Mouse (Mus musculus): ENCODE measurements around the gene Vmn1r218. TPM values are rescaled to one million over a fixed set of nuclear protein-coding genes. Genes with fewer than 3 reads are reported as not detected.
"Not testable (repeated sequence)": the region's sequence is repeated elsewhere in the genome, so short reads cannot be mapped to it uniquely, and the experiment has no call there.

Vmn1r218 gene
- polyA plus RNA-seq, 1 experiment from 2014 or later = not detected

GRCm38 (mm10) chr13:23159012-23159411, 26.1 kb downstream of the Vmn1r218 start, which contains the start of gene Vmn1r219:
TSS of gene Vmn1r219 (plus strand) at chr13:23159312.
- WGBS = 74% methylated on average over 4 of the region's 4 CpGs
- Histone ChIP-seq H3K27me3 (replicated peaks; ENCODE audit: control insufficient read depth, insufficient read depth, low read length) (no peaks in the 10 kb centered on the region), H3K4me3 (ENCODE audit: low read depth, low read length) (no peak within 1 kb of the TSS), H3K4me2 (replicated peaks; ENCODE audit: low read depth) (no peak within 1 kb of the TSS), H3K9ac (ENCODE audit: low read depth, low read length) (no peak within 1 kb of the TSS), H3K9me3 (ENCODE audit: control insufficient read depth) (no peaks in the 10 kb centered on the region), H3K4me1 (replicated peaks; ENCODE audit: control insufficient read depth, insufficient read depth, low read length) (no peaks in the 10 kb centered on the region), H3K27ac (ENCODE audit: low read depth, low read length) (no peak within 1 kb of the TSS), H3K36me3 (ENCODE audit: control insufficient read depth, insufficient read depth) (no peaks in the 10 kb centered on the region)
- no peak for ATAC-seq
- no peak for TF ChIP-seq CTCF (IDR thresholded peaks at IDR 0.05; ENCODE audit: low read depth)

- not testable (repeated sequence) for H3K27me3 ChIP-seq (replicated peaks; ENCODE audit: control insufficient read depth, insufficient read depth, low read length); H3K36me3 ChIP-seq (ENCODE audit: control insufficient read depth, insufficient read depth); H3K4me3 ChIP-seq (ENCODE audit: low read depth, low read length); H3K4me1 ChIP-seq (replicated peaks; ENCODE audit: control insufficient read depth, insufficient read depth, low read length); H3K9me3 ChIP-seq (ENCODE audit: control insufficient read depth); H3K27ac ChIP-seq (ENCODE audit: low read depth, low read length); H3K9ac ChIP-seq (ENCODE audit: low read depth, low read length); ATAC-seq; H3K4me2 ChIP-seq (replicated peaks; ENCODE audit: low read depth)
- 83% methylated on average over 4 of the region's 4 CpGs for WGBS
Measured at GRCm38 (mm10) chr13:23166471-23166870, 33.5 kb downstream of the Vmn1r218 start.

GRCm38 (mm10) chr13:23187875-23188274, 54.9 kb downstream of the Vmn1r218 start, which contains the start of gene Vmn1r220:
TSS of gene Vmn1r220 (minus strand) at chr13:23187975.
- no peak within 1 kb of the TSS for H3K9ac ChIP-seq (ENCODE audit: low read depth, low read length)
- H3K4me3 ChIP-seq (ENCODE audit: low read depth, low read length) = no peak within 1 kb of the TSS
- TF ChIP-seq CTCF (IDR thresholded peaks at IDR 0.05; ENCODE audit: low read depth) = no peak
- no peak for ATAC-seq
- H3K4me1 ChIP-seq (replicated peaks; ENCODE audit: control insufficient read depth, insufficient read depth, low read length) = no peaks in the 10 kb centered on the region
- WGBS = 85% methylated on average over 2 of the region's 2 CpGs
- no peaks in the 10 kb centered on the region for H3K27me3 ChIP-seq (replicated peaks; ENCODE audit: control insufficient read depth, insufficient read depth, low read length)
- no peaks in the 10 kb centered on the region for H3K36me3 ChIP-seq (ENCODE audit: control insufficient read depth, insufficient read depth)
- H3K27ac ChIP-seq (ENCODE audit: low read depth, low read length) = no peak within 1 kb of the TSS
- H3K9me3 ChIP-seq (ENCODE audit: control insufficient read depth) = no peaks in the 10 kb centered on the region
- no peak within 1 kb of the TSS for H3K4me2 ChIP-seq (replicated peaks; ENCODE audit: low read depth)

Other genes with a start within 250 kb of the Vmn1r218 start
- gene Vmn1r212, start 248.9 kb upstream of the Vmn1r218 start, polyA plus RNA-seq (2015; fragmentation: Nextera tagmentation; extraction: Ambion mirVana) = not detected in 2 replicates
- gene Vmn1r213, start 125.5 kb upstream of the Vmn1r218 start, polyA plus RNA-seq (2015; fragmentation: Nextera tagmentation; extraction: Ambion mirVana) = not detected in 2 replicates
- not detected in 2 replicates for gene Vmn1r214, start 102.7 kb upstream of the Vmn1r218 start, polyA plus RNA-seq (2015; fragmentation: Nextera tagmentation; extraction: Ambion mirVana)
- not detected in 2 replicates for gene Vmn1r215, start 65.1 kb upstream of the Vmn1r218 start, polyA plus RNA-seq (2015; fragmentation: Nextera tagmentation; extraction: Ambion mirVana)
- not detected in 2 replicates for gene Vmn1r217, start 14.9 kb upstream of the Vmn1r218 start, polyA plus RNA-seq (2015; fragmentation: Nextera tagmentation; extraction: Ambion mirVana)
- 0.01 and 0.03 TPM in 2 replicates for gene Vmn1r219, start 26.2 kb downstream of the Vmn1r218 start, polyA plus RNA-seq (2015; fragmentation: Nextera tagmentation; extraction: Ambion mirVana)
- not detected in 2 replicates for gene Vmn1r220, start 54.8 kb downstream of the Vmn1r218 start, polyA plus RNA-seq (2015; fragmentation: Nextera tagmentation; extraction: Ambion mirVana)
- not detected in 2 replicates for gene Vmn1r221, start 81.0 kb downstream of the Vmn1r218 start, polyA plus RNA-seq (2015; fragmentation: Nextera tagmentation; extraction: Ambion mirVana)
- gene Vmn1r222, start 102.8 kb downstream of the Vmn1r218 start, polyA plus RNA-seq (2015; fragmentation: Nextera tagmentation; extraction: Ambion mirVana) = not detected in 2 replicates
- gene Vmn1r223, start 114.0 kb downstream of the Vmn1r218 start, polyA plus RNA-seq (2015; fragmentation: Nextera tagmentation; extraction: Ambion mirVana) = not detected in 2 replicates
- gene Zfp322a, start 236.1 kb downstream of the Vmn1r218 start, polyA plus RNA-seq (2015; fragmentation: Nextera tagmentation; extraction: Ambion mirVana) = 15.6 and 17.2 TPM in 2 replicates

All from intestine, postnatal 0 days (tissue).